Mouse (Mus musculus) MEL (cell line): ENCODE data around the gene Esyt1.
A peak's percentile ranks its signal among the peaks of the same experiment; 100 is the strongest.

Source experiments
- CTCF ChIP-seq, 3 experiments: IDR thresholded peaks in 2 of 3; conservative IDR thresholded peaks in 1 of 3; 2 replicates each; pipeline ENCODE4 v1.5.1; 2011 to 2012; ENCODE audit warnings: low read length in 3 of 3, low read depth in 2 of 3, mild to moderate bottlenecking in 2 of 3, improper control_type of control experiment in 1 of 3, inconsistent platforms in 1 of 3, mixed read lengths in 1 of 3, moderate library complexity in 1 of 3; ENCODE audit not compliant: control insufficient read depth in 1 of 3, insufficient read depth in 1 of 3, poor library complexity in 1 of 3, severe bottlenecking in 1 of 3
- EP300 ChIP-seq, 2 experiments: IDR thresholded peaks; 2 replicates each; pipeline ENCODE4 v1.6.1; 2011; ENCODE audit warnings: improper control_type of control experiment in 2 of 2, low read length in 2 of 2, low read depth in 1 of 2, mild to moderate bottlenecking in 1 of 2
- MAX ChIP-seq: IDR thresholded peaks from 2 replicates; pipeline ENCODE4 v1.6.1; 2011; ENCODE audit warnings: low read length, improper control_type of control experiment
- MYC ChIP-seq: IDR thresholded peaks from 2 replicates; pipeline ENCODE4 v1.6.1; 2011; ENCODE audit warnings: low read depth, mild to moderate bottlenecking, low read length, improper control_type of control experiment, moderate library complexity
- NELFE ChIP-seq: IDR thresholded peaks from 2 replicates; pipeline ENCODE4 v1.6.1; 2011; ENCODE audit warnings: low read depth, low read length, improper control_type of control experiment
- POLR2AphosphoS2 ChIP-seq: IDR thresholded peaks from 2 replicates; pipeline ENCODE4 v1.6.1; 2011; ENCODE audit warnings: low read length, improper control_type of control experiment
- RCOR1 ChIP-seq: IDR thresholded peaks from 2 replicates; pipeline ENCODE4 v1.6.1; 2012; ENCODE audit warnings: low read depth, mild to moderate bottlenecking, inconsistent platforms, low read length, improper control_type of control experiment
- SIN3A ChIP-seq: IDR thresholded peaks from 2 replicates; pipeline ENCODE4 v1.6.1; 2012; ENCODE audit warnings: low read length, improper control_type of control experiment, inconsistent platforms
- UBTF ChIP-seq: IDR thresholded peaks from 2 replicates; pipeline ENCODE4 v1.6.1; 2012; ENCODE audit warnings: low read depth, mild to moderate bottlenecking, inconsistent platforms, low read length, improper control_type of control experiment, moderate library complexity, borderline replicate concordance; ENCODE audit not compliant: insufficient read depth
- USF1 ChIP-seq: IDR thresholded peaks from 2 replicates; pipeline ENCODE4 v1.6.1; 2014; ENCODE audit warnings: low read depth, mild to moderate bottlenecking, inconsistent platforms, low read length, improper control_type of control experiment, moderate library complexity
- ZKSCAN1 ChIP-seq: IDR thresholded peaks from 2 replicates; pipeline ENCODE4 v1.6.1; 2012; ENCODE audit warnings: low read depth, mild to moderate bottlenecking, inconsistent platforms, low read length, improper control_type of control experiment, moderate library complexity

- TF ChIP-seq UBTF (no peak), CTCF (IDR thresholded peaks at IDR 0.05 in 2 of 3, conservative IDR thresholded peaks at IDR 0.05 in 1 of 3; ENCODE audit: control insufficient read depth in 1 of 3, insufficient read depth in 1 of 3, low read depth in 2 of 3, low read length in 3 of 3, poor library complexity in 1 of 3, severe bottlenecking in 1 of 3) (peak; percentile 28 to 46 (median 39); a peak in 5 of 6 replicates), SIN3A (no peak), MYC (no peak), EP300 (IDR thresholded peaks at IDR 0.05; ENCODE audit: low read depth in 1 of 2, low read length in 2 of 2) (no peak), MAX (no peak), NELFE (no peak), USF1 (no peak), ZKSCAN1 (no peak), POLR2AphosphoS2 (no peak), RCOR1 (no peak)
Observed at GRCm38 (mm10) chr10:128505974-128506373, 19.7 kb downstream of the Esyt1 start.
